Mouse (Mus musculus) C2C12 (cell line): ENCODE results near the gene Morn4.

Experiments
- CTCF ChIP-seq: IDR thresholded peaks from one replicate; pipeline ENCODE4 v1.5.1; 2011; ENCODE audit not compliant: control insufficient read depth, insufficient read depth, insufficient read length
- USF1 ChIP-seq: IDR thresholded peaks from one replicate; pipeline ENCODE4 v1.6.1; 2011; ENCODE audit warnings: low read depth, mild to moderate bottlenecking, control low read depth, moderate library complexity

DNA sequence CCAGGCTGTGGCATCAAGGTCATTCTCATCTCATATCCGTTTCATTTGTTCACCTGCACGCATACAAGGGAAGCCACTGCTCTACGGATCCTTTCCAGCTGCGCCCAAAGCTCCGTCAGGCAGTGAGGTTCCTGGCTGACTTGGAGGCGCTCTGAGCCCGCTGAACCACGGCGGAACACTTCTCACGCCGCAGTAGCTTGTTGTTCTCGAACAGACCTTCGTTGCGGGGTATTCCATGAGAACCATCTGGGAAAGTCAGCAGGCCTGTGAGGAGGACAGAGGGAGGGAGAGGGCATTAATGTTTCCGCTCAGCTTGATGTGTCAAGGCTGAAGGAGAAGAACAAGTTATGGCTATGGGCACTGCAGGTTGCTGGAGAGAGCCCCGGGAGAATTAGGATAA is 10.2 kb downstream of the Morn4 start:
- no peak for TF ChIP-seq CTCF
- no peak for TF ChIP-seq USF1
